Mouse (Mus musculus) heart, embryonic 11.5 days (tissue): ENCODE results near the gene Vps13c. TPM values are rescaled to one million over a fixed set of nuclear protein-coding genes. Genes with fewer than 3 reads are reported as not detected.

Source experiments
- ATAC-seq: fragments of 200-750 bp; cut with Nextera tagmentation; replicated peaks from 2 replicates; pipeline ENCODE4 v1.8.0; 2017; ENCODE audit warnings: moderate library complexity; ENCODE audit not compliant: insufficient number of reproducible peaks, low FRiP score, low TSS enrichment
- H3K27ac ChIP-seq: fragments of 300-500 bp; sonication (generic); 2 replicates; pipeline ENCODE4 v1.5.1; 2014; ENCODE audit warnings: mild to moderate bottlenecking, low read depth, low read length
- H3K27me3 ChIP-seq: fragments of 300-500 bp; sonication (generic); 2 replicates; pipeline ENCODE4 v1.6.1; 2014; ENCODE audit warnings: mild to moderate bottlenecking, low read length, mixed read lengths; ENCODE audit not compliant: control insufficient read depth, insufficient read depth
- H3K36me3 ChIP-seq: fragments of 300-500 bp; sonication (generic); 2 replicates; pipeline ENCODE4 v1.6.1; 2014; ENCODE audit warnings: mild to moderate bottlenecking, low read length, moderate library complexity, mixed read lengths; ENCODE audit not compliant: control insufficient read depth, insufficient read depth
- H3K4me1 ChIP-seq: fragments of 300-500 bp; sonication (generic); 2 replicates; pipeline ENCODE4 v1.6.1; 2014; ENCODE audit warnings: low read length; ENCODE audit not compliant: control insufficient read depth, insufficient read depth
- H3K4me2 ChIP-seq: fragments of 300-500 bp; sonication (generic); 2 replicates; pipeline ENCODE4 v1.6.1; 2014; ENCODE audit warnings: mild to moderate bottlenecking, moderate library complexity
- H3K4me3 ChIP-seq: fragments of 300-500 bp; sonication (generic); 2 replicates; pipeline ENCODE4 v1.5.1; 2014; ENCODE audit warnings: low read depth, low read length
- H3K9ac ChIP-seq: fragments of 300-500 bp; sonication (generic); 2 replicates; pipeline ENCODE4 v1.6.1; 2014; ENCODE audit warnings: mild to moderate bottlenecking, low read depth, low read length, moderate library complexity
- H3K9me3 ChIP-seq: fragments of 300-500 bp; sonication (generic); replicated peaks from 2 replicates; pipeline ENCODE4 v1.6.1; 2016; ENCODE audit warnings: low read length; ENCODE audit not compliant: control insufficient read depth
- WGBS: fragments of 180-500 bp; shearing (Covaris S2); extraction: QIAGEN DNeasy Blood & Tissue Kit; methylation state at CpG from one replicate; pipeline ENCODE4 v1.1.7; 2014; ENCODE audit not compliant: insufficient replicate concordance; 5-methylcytosine and 5-hydroxymethylcytosine counted together
- polyA plus RNA-seq: library from polyadenylated mRNA; unstranded; fragments of >200 nt; fragmentation: Nextera tagmentation; extraction: Ambion mirVana; gene quantifications from 2 replicates; pipeline ENCODE4 v1.2.1, GENCODE M21; 2014

The Vps13c gene
- polyA plus RNA-seq, 1 experiment from 2014 or later, result 9.8 TPM

DNA sequence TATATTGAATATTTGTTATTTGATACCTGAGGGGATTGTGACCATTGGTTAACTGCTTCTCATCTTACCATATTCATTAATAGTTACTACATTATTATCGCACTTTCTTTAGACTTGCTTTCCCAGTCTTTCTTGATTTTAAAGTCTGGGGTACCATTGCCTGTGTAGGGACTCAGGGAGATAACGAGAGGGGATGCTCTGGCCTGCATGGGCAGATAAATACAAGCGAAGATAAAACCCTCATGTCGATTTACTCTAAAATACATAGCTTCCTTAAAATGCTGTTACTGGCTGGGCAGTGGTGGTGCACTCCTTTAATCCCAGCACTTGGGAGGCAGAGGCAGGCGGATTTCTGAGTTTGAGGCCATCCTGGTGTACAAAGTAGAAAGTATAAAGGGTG is 23.1 kb downstream of the Vps13c start:
- no peak overlapping the region for H3K4me2 ChIP-seq
- WGBS, result 78% methylated on average over 5 of the region's 5 CpGs
- no peak for ATAC-seq

DNA sequence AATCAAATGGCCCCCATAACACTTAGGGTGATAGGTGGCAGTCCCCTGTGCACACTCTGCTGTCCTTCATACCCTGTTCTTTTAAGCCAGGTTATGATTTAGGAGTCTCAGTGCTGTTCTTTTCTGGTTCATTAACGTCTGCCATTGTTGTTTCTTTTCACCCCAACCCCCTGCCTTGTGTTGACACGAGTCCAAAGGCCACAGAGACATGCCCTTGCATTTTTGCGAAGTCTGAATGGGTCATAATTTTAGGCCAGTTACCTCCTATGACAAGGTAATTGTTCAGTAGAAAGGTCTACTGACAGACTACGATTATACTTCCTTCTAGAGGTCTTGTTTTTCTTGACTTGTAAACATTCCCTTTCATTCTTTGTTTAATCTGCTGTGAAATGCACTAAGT is 23.8 kb downstream of the Vps13c start:
- no peak overlapping the region for H3K27ac ChIP-seq
- H3K27me3 ChIP-seq, result no peaks in the 10 kb centered on the region
- H3K4me1 ChIP-seq, result no peaks in the 10 kb centered on the region
- 69% methylated on average over 4 of the region's 4 CpGs for WGBS
- H3K4me3 ChIP-seq, result no peak overlapping the region
- no peak overlapping the region for H3K4me2 ChIP-seq
- H3K9ac ChIP-seq, result no peak overlapping the region
- no peaks in the 10 kb centered on the region for H3K9me3 ChIP-seq
- ATAC-seq, result no peak
- H3K36me3 ChIP-seq, result no peaks in the 10 kb centered on the region

More for the DNA sequence above, 23.1 kb downstream of the Vps13c start:
- Histone ChIP-seq H3K36me3 (0 out of 2 replicates have a peak, but pooled peaks cover under 1% of the 10 kb centered on the region), H3K4me1 (no peaks in the 10 kb centered on the region), H3K27me3 (no peaks in the 10 kb centered on the region), H3K9me3 (no peaks in the 10 kb centered on the region), H3K9ac (no peak overlapping the region), H3K4me3 (no peak overlapping the region), H3K27ac (no peak overlapping the region)

GRCm38 (mm10) chr9:67865411-67865810 is 25.2 kb downstream of the Vps13c start:
- no peak for ATAC-seq
- H3K4me1 ChIP-seq, result peaks cover 6% of the 10 kb centered on the region; the same call in 1 of the 2 replicates
- H3K27ac ChIP-seq, result no peak overlapping the region
- H3K9me3 ChIP-seq, result no peaks in the 10 kb centered on the region
- H3K36me3 ChIP-seq, result no peaks in the 10 kb centered on the region
- no peak overlapping the region for H3K9ac ChIP-seq
- H3K4me2 ChIP-seq, result no peak overlapping the region
- H3K4me3 ChIP-seq, result no peak overlapping the region
- WGBS, result 68% methylated on average over 7 of the region's 7 CpGs
- no peaks in the 10 kb centered on the region for H3K27me3 ChIP-seq

- H3K9ac ChIP-seq, result no peak overlapping the region
- H3K4me3 ChIP-seq, result no peak overlapping the region
- H3K27me3 ChIP-seq, result no peaks in the 10 kb centered on the region
- H3K4me1 ChIP-seq, result peaks cover 6% of the 10 kb centered on the region; the same call in 1 of the 2 replicates
- H3K4me2 ChIP-seq, result no peak overlapping the region
- 78% methylated on average over 6 of the region's 6 CpGs for WGBS
- no peak overlapping the region for H3K27ac ChIP-seq
- H3K9me3 ChIP-seq, result no peaks in the 10 kb centered on the region
- ATAC-seq, result no peak
- H3K36me3 ChIP-seq, result no peaks in the 10 kb centered on the region
Observed at GRCm38 (mm10) chr9:67867411-67867810, 27.2 kb downstream of the Vps13c start.

DNA sequence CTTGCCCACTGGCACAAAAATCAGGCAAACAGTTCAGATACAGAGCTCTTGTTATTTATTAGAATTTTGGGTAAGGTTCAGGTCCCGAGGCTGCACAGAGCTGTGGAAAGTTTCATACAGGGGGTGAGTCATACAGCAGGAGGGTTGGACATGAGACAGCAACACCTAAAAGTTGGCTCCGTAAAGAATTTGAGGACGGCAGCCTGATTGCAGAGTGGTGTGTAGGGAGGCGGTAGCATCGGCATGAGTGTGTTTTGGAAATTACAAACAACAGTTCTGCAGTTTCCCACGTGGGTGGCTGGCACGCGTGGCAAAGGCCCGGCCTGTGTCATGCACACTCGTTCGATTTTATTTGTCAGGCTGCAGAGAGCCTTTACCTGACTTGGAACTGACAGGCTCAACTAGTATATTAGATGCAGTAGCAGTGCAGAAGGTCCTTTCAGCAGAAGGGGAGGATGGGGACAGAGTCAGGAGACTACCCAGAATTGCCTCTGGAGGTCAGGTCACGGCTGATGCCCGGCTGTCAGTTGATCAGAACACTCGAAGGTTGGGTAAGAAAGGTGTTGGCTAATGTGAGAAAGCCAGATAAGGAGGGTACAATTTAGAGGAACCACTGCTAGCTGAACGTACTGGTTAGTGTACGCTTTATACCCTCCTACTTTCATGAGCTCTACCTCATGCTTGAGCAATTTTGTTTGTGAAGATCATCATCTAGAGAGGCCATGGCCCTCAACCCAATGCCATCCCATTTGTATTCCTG is 29.7 kb downstream of the Vps13c start:
- Histone ChIP-seq H3K9me3 (no peaks in the 10 kb centered on the region), H3K27ac (no peak overlapping the region), H3K4me2 (no peak overlapping the region), H3K4me1 (peaks cover 6% of the 10 kb centered on the region; the same call in 1 of the 2 replicates), H3K4me3 (no peak overlapping the region), H3K27me3 (no peaks in the 10 kb centered on the region), H3K36me3 (no peaks in the 10 kb centered on the region), H3K9ac (no peak overlapping the region)
- ATAC-seq, result no peak
- 71% methylated on average over 16 of the region's 16 CpGs for WGBS

DNA sequence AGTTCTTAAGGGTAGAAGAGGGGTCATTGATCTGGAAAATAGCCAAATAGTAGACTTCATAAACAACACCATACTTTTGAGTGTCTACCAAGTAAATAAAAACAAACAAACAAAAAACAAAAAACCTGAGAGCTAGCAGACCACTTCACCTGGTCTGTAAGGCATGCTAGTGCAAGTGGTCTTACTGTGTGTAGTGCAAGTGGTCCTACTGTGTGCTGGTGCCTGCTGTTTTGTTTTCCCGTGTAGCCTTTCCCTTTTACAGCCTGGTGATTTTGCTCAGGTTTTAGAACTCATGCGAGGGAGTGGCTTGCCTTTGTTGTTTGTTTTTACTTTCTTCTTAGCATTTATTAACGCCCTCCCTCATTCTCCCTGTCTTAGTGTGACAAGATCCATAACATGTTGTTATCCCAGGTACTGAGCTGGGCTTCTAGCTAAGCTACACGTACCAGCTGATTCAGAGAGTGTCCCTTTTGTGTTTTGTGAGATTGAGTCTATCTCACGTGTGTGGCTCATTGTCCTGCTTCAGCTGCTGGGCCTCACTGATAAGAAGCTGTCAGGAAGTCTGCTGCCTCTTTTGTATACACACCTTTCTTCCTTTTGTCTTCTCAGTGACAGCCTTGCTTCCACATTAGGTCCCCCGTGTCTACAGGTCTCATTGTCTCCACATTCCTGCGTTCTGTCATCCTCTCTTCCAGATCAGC is 34.5 kb downstream of the Vps13c start:
- Histone ChIP-seq H3K9ac (no peak overlapping the region), H3K4me2 (no peak overlapping the region), H3K36me3 (no peaks in the 10 kb centered on the region), H3K9me3 (no peaks in the 10 kb centered on the region), H3K27ac (peak overlapping the region; percentile 82), H3K4me1 (peaks cover 5% of the 10 kb centered on the region; the same call in 1 of the 2 replicates), H3K4me3 (no peak overlapping the region), H3K27me3 (no peaks in the 10 kb centered on the region)
- 58% methylated on average over 7 of the region's 7 CpGs for WGBS
- ATAC-seq, result peak; percentile 89

DNA sequence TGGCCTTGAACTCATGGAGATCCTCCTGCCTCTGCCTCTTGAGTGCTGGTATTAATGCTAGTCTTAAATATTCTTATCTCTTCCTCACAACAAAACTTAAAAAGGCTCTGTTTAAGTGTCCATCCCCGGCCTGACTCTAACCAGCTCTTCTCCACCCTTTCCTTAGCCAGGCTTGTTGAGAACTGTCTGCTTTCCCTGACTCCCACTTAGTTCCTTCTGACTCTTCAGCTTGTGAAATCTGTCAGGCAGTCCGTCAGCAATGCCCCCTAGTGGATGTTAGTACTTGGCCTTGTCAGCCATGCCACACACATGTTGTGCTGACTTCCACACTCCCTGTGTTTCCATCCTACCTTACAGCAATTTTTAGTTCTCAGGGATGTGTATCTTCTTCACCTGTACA is 35.1 kb downstream of the Vps13c start:
- no peak overlapping the region for H3K9ac ChIP-seq
- H3K27me3 ChIP-seq, result no peaks in the 10 kb centered on the region
- no peak overlapping the region for H3K4me2 ChIP-seq
- 43% methylated on average over 2 of the region's 2 CpGs for WGBS
- H3K9me3 ChIP-seq, result no peaks in the 10 kb centered on the region
- H3K36me3 ChIP-seq, result no peaks in the 10 kb centered on the region
- 0 out of 2 replicates have a peak, but pooled peaks have one; percentile 53 for ATAC-seq
- H3K27ac ChIP-seq, result peak overlapping the region; percentile 82
- H3K4me1 ChIP-seq, result no peaks in the 10 kb centered on the region
- H3K4me3 ChIP-seq, result no peak overlapping the region

DNA sequence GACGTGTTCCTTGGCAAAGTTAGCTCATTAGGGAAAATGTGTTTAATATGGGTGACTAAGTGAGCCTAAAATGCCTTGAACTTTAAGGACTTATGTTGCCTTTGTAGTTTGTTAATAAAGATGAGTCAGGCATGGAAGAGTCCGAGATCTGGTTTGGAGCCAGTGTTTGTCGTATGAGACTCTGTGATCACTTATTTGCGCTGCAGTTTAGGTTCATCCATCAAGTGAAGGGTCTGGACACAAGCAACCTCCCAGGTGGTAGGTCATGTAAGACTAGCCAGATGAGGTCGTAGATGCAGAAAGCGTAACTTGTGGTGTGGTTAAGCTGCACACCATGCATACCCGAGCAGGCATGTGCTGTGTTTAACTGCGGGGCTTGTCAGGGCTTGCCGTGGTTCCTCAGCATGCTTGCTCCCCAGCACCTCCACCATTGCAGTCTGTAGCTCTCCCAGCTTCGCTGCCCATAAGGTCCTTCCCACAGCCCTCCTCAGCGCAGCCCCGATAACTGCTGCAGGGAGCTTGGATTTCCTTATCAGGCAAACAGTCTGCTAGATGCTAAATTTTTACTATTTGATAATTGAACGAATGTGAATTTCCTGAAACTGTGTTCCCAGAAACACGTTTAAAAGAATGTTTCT is 37.0 kb downstream of the Vps13c start:
- Histone ChIP-seq H3K27me3 (no peaks in the 10 kb centered on the region), H3K4me3 (no peak overlapping the region), H3K9me3 (no peaks in the 10 kb centered on the region), H3K27ac (no peak overlapping the region), H3K9ac (no peak overlapping the region), H3K36me3 (peaks cover 3% of the 10 kb centered on the region; the same call in 1 of the 2 replicates), H3K4me2 (no peak overlapping the region; the same call in 1 of the 2 replicates), H3K4me1 (no peaks in the 10 kb centered on the region)
- WGBS, result 73% methylated on average over 14 of the region's 14 CpGs
- ATAC-seq, result peak; percentile 54; the same call in 1 of the 2 replicates
